31 mouse cellular contexts compared by ENCODE assay signal in the genomic region with DNA sequence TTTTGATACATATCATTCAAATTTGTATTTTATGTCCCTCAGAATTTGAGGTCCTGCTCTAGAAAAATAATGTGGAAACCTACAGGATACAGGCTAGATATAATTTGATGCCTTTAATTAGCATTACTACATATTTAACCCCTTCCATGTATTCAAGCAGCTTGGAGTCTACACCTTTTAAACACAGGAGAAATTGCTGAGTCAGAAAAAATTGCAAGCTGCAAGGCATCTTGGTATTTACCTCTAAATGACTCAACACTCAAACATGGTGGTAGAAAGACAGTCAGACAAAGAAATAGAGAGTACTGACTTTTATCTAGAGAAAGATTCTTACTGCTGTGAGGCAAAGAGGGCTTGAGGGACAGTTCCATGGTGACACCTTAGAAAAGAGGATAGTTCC.
"Had no signal": no experiment of that assay in that cellular context is flagged by ENCODE, and none has a peak within 500 bp of the region (broad histone marks: within the 10 kb centered on the region; RNA-seq: fewer than 3 reads in every experiment).

No protein-coding gene starts in this region.

- H3K27me3 ChIP-seq: heart, embryonic 12.5 days; heart, embryonic 13.5 days; heart, embryonic 15.5 days; hindbrain, embryonic 12.5 days; hindbrain, embryonic 13.5 days; hindbrain, embryonic 15.5 days; intestine, embryonic 15.5 days; kidney, embryonic 15.5 days had no signal

- H3K4me2 ChIP-seq: heart, embryonic 11.5 days; heart, embryonic 12.5 days; heart, embryonic 13.5 days; heart, embryonic 15.5 days; hindbrain, embryonic 12.5 days; hindbrain, embryonic 13.5 days; hindbrain, embryonic 14.5 days; hindbrain, embryonic 15.5 days; intestine, embryonic 15.5 days; kidney, embryonic 15.5 days had no signal

- DNase-seq: heart, postnatal 10 days; heart, postnatal 14 days; heart, postnatal 36 days; heart, postnatal 4 days; kidney, adult 11 months; kidney, adult 18-20 months; kidney, adult 2 months; kidney, adult 8-10 months; kidney, adult 9 months; kidney, postnatal 10 days; kidney, postnatal 14 days; kidney, postnatal 25 days; kidney, postnatal 36 days; kidney, postnatal 4 days; layer of hippocampus, adult 9-11 months; layer of hippocampus, postnatal 36 days had no signal

- H3K9ac ChIP-seq: heart, embryonic 12.5 days; heart, embryonic 13.5 days; heart, embryonic 15.5 days; hindbrain, embryonic 12.5 days; hindbrain, embryonic 13.5 days; hindbrain, embryonic 14.5 days; hindbrain, embryonic 15.5 days; intestine, embryonic 15.5 days; kidney, embryonic 15.5 days had no signal

- H3K4me3 ChIP-seq: heart, embryonic 12.5 days; heart, embryonic 13.5 days; heart, embryonic 15.5 days; hindbrain, embryonic 10.5 days; hindbrain, embryonic 12.5 days; hindbrain, embryonic 13.5 days; hindbrain, embryonic 15.5 days; intestine, embryonic 15.5 days; kidney, embryonic 15.5 days; layer of hippocampus, adult 2 months; left cerebral cortex, adult 2 months had no signal

- H3K36me3 ChIP-seq: heart, embryonic 12.5 days; heart, embryonic 13.5 days; heart, embryonic 15.5 days; hindbrain, embryonic 10.5 days; hindbrain, embryonic 12.5 days; hindbrain, embryonic 13.5 days; hindbrain, embryonic 15.5 days; intestine, embryonic 15.5 days; kidney, embryonic 15.5 days had no signal

- H3K4me1 ChIP-seq: heart, embryonic 12.5 days; heart, embryonic 13.5 days; heart, embryonic 15.5 days; hindbrain, embryonic 10.5 days; hindbrain, embryonic 12.5 days; hindbrain, embryonic 13.5 days; hindbrain, embryonic 15.5 days; intestine, embryonic 15.5 days; kidney, embryonic 15.5 days had no signal

- H3K9me3 ChIP-seq: heart, embryonic 12.5 days; heart, embryonic 13.5 days; heart, embryonic 15.5 days; hindbrain, embryonic 10.5 days; hindbrain, embryonic 12.5 days; hindbrain, embryonic 13.5 days; hindbrain, embryonic 15.5 days; intestine, embryonic 15.5 days; kidney, embryonic 15.5 days had no signal

- H3K27ac ChIP-seq: heart, embryonic 13.5 days; heart, embryonic 15.5 days; hindbrain, embryonic 10.5 days; hindbrain, embryonic 12.5 days; hindbrain, embryonic 13.5 days; hindbrain, embryonic 14.5 days; hindbrain, embryonic 15.5 days; hindbrain, postnatal 0 days; intestine, embryonic 15.5 days; kidney, embryonic 15.5 days; kidney, postnatal 0 days; layer of hippocampus, adult 2 months; left cerebral cortex, adult 2 months had no signal
